Mouse (Mus musculus): ENCODE data around the gene Ppp1r18. TPM values are rescaled to one million over a fixed set of nuclear protein-coding genes. Genes with fewer than 3 reads are reported as not detected.

Gene Ppp1r18
- polyA plus RNA-seq, 1 experiment from 2014 or later, result 27.6 TPM

- Histone ChIP-seq H3K27ac (peak overlapping the region; percentile 95), H3K27me3 (no peaks in the 10 kb centered on the region), H3K9ac (peak overlapping the region; percentile 86), H3K9me3 (no peaks in the 10 kb centered on the region), H3K36me3 (peaks cover 13% of the 10 kb centered on the region), H3K4me2 (replicated peaks) (peak overlapping the region; percentile 99), H3K4me3 (peak overlapping the region; percentile 63), H3K4me1 (peaks cover 55% of the 10 kb centered on the region)
- ATAC-seq (ENCODE audit: low FRiP score, low read depth), result peak; percentile 55
- 0% methylated on average over 38 of the region's 38 CpGs for WGBS
Measured at GRCm38 (mm10) chr17:35866281-35866831, 963 bp downstream of the Ppp1r18 start.

GRCm38 (mm10) chr17:35866911-35867890, 1.8 kb downstream of the Ppp1r18 start:
- Histone ChIP-seq H3K4me3 (peak overlapping the region; percentile 63), H3K27ac (peak overlapping the region; percentile 95), H3K9me3 (no peaks in the 10 kb centered on the region), H3K4me2 (replicated peaks) (peak overlapping the region; percentile 99), H3K36me3 (peaks cover 15% of the 10 kb centered on the region), H3K4me1 (peaks cover 54% of the 10 kb centered on the region), H3K9ac (peak overlapping the region; percentile 86), H3K27me3 (no peaks in the 10 kb centered on the region)
- 8% methylated on average over 26 of the region's 26 CpGs for WGBS
- no peak for ATAC-seq (ENCODE audit: low FRiP score, low read depth)

- no peak for ATAC-seq (ENCODE audit: low FRiP score, low read depth)
- Histone ChIP-seq H3K4me2 (replicated peaks) (peak overlapping the region; percentile 99), H3K9me3 (no peaks in the 10 kb centered on the region), H3K27ac (peak overlapping the region; percentile 95), H3K27me3 (no peaks in the 10 kb centered on the region), H3K9ac (peak overlapping the region; percentile 86), H3K4me1 (peaks cover 62% of the 10 kb centered on the region), H3K4me3 (peak overlapping the region; percentile 63), H3K36me3 (peaks cover 21% of the 10 kb centered on the region)
- WGBS, result 24% methylated on average over 17 of the region's 17 CpGs
Measured at GRCm38 (mm10) chr17:35868165-35868820, 2.9 kb downstream of the Ppp1r18 start.

- Histone ChIP-seq H3K4me1 (peaks cover 69% of the 10 kb centered on the region), H3K27ac (peak overlapping the region; percentile 6), H3K27me3 (no peaks in the 10 kb centered on the region), H3K4me2 (replicated peaks) (peak overlapping the region; percentile 99), H3K36me3 (peaks cover 22% of the 10 kb centered on the region), H3K4me3 (peak overlapping the region; percentile 63), H3K9ac (peak overlapping the region; percentile 86), H3K9me3 (no peaks in the 10 kb centered on the region)
- 3% methylated on average over 7 of the region's 7 CpGs for whole genome bisulfite sequencing
- no peak for ATAC-seq (ENCODE audit: low FRiP score, low read depth)
Measured at GRCm38 (mm10) chr17:35868961-35869345, 3.6 kb downstream of the Ppp1r18 start.

- Histone ChIP-seq H3K36me3 (peaks cover 26% of the 10 kb centered on the region), H3K4me1 (peaks cover 65% of the 10 kb centered on the region), H3K27ac (peak overlapping the region; percentile 6; the same call in 1 of the 2 replicates), H3K4me3 (peak overlapping the region; percentile 63), H3K4me2 (replicated peaks) (peak overlapping the region; percentile 99), H3K9me3 (no peaks in the 10 kb centered on the region), H3K9ac (peak overlapping the region; percentile 86), H3K27me3 (no peaks in the 10 kb centered on the region)
- 4% methylated on average over 7 of the region's 7 CpGs for WGBS
- ATAC-seq (ENCODE audit: low FRiP score, low read depth), result no peak
Measured at GRCm38 (mm10) chr17:35869346-35870067, 4.1 kb downstream of the Ppp1r18 start.

- no peaks in the 10 kb centered on the region for H3K27me3 ChIP-seq
- peaks cover 34% of the 10 kb centered on the region for H3K36me3 ChIP-seq
- peak overlapping the region; percentile 99 for H3K4me2 ChIP-seq (replicated peaks)
- no peak for ATAC-seq (ENCODE audit: low FRiP score, low read depth)
- WGBS, result 63% methylated on average over 9 of the region's 9 CpGs
- H3K27ac ChIP-seq, result peak overlapping the region; percentile 6; the same call in 1 of the 2 replicates
- peak overlapping the region; percentile 63 for H3K4me3 ChIP-seq
- no peaks in the 10 kb centered on the region for H3K9me3 ChIP-seq
- H3K9ac ChIP-seq, result peak overlapping the region; percentile 86
- peaks cover 58% of the 10 kb centered on the region for H3K4me1 ChIP-seq
Measured at GRCm38 (mm10) chr17:35870151-35870883, 4.9 kb downstream of the Ppp1r18 start.

GRCm38 (mm10) chr17:35870884-35871696, 5.7 kb downstream of the Ppp1r18 start:
- H3K9me3 ChIP-seq, result no peaks in the 10 kb centered on the region
- peaks cover 39% of the 10 kb centered on the region for H3K36me3 ChIP-seq
- H3K4me3 ChIP-seq, result peak overlapping the region; percentile 63
- H3K27me3 ChIP-seq, result no peaks in the 10 kb centered on the region
- no peak overlapping the region for H3K9ac ChIP-seq
- H3K4me2 ChIP-seq (replicated peaks), result peak overlapping the region; percentile 99
- no peak for ATAC-seq (ENCODE audit: low FRiP score, low read depth)
- H3K27ac ChIP-seq, result peak overlapping the region; percentile 6; the same call in 1 of the 2 replicates
- H3K4me1 ChIP-seq, result peaks cover 58% of the 10 kb centered on the region
- 85% methylated on average over 8 of the region's 8 CpGs for WGBS

GRCm38 (mm10) chr17:35873774-35874519, 8.6 kb downstream of the Ppp1r18 start:
- ATAC-seq (ENCODE audit: low FRiP score, low read depth), result peak; percentile 65
- Histone ChIP-seq H3K4me3 (no peak overlapping the region), H3K27ac (no peak overlapping the region), H3K36me3 (peaks cover 40% of the 10 kb centered on the region), H3K9me3 (no peaks in the 10 kb centered on the region), H3K9ac (peak overlapping the region; percentile 13; the same call in 1 of the 2 replicates), H3K4me2 (replicated peaks) (peak overlapping the region; percentile 12; the same call in 1 of the 2 replicates), H3K4me1 (peaks cover 36% of the 10 kb centered on the region), H3K27me3 (no peaks in the 10 kb centered on the region)
- WGBS, result 32% methylated on average over 21 of the region's 21 CpGs

- 93% methylated on average over 6 of the region's 6 CpGs for WGBS
- no peak for ATAC-seq (ENCODE audit: low FRiP score, low read depth)
Measured at GRCm38 (mm10) chr17:35874721-35875120, 9.3 kb downstream of the Ppp1r18 start.

More at GRCm38 (mm10) chr17:35874721-35875120, 9.3 kb downstream of the Ppp1r18 start:
- Histone ChIP-seq H3K9me3 (no peaks in the 10 kb centered on the region), H3K9ac (no peak overlapping the region), H3K27me3 (no peaks in the 10 kb centered on the region), H3K27ac (no peak overlapping the region), H3K4me2 (replicated peaks) (no peak overlapping the region), H3K36me3 (peaks cover 40% of the 10 kb centered on the region), H3K4me3 (no peak overlapping the region), H3K4me1 (peaks cover 29% of the 10 kb centered on the region)

All from limb, embryonic 13.5 days (tissue).